Mouse (Mus musculus): ENCODE measurements around the gene Panx1. TPM values are rescaled to one million over a fixed set of nuclear protein-coding genes. Genes with fewer than 3 reads are reported as not detected.

The Panx1 gene
- polyA plus RNA-seq, 1 experiment from 2014 or later, result 173 TPM

- H3K27me3 ChIP-seq (replicated peaks; ENCODE audit: control insufficient read depth, insufficient read depth, low read length), result no peaks in the 10 kb centered on the region
- 91% methylated on average over 18 of the region's 18 CpGs for WGBS
- peaks cover 26% of the 10 kb centered on the region for H3K36me3 ChIP-seq (ENCODE audit: control insufficient read depth, insufficient read depth, low read length)
- ATAC-seq, result no peak
- no peak overlapping the region for H3K4me2 ChIP-seq (ENCODE audit: low read length)
- H3K4me1 ChIP-seq (ENCODE audit: control insufficient read depth, insufficient read depth, low read length), result no peaks in the 10 kb centered on the region
- no peak overlapping the region for H3K4me3 ChIP-seq (ENCODE audit: low read depth, low read length)
- no peak overlapping the region for H3K9ac ChIP-seq (ENCODE audit: low read length)
- no peak for DNase-seq (ENCODE audit: low spot score)
- no peak overlapping the region for H3K27ac ChIP-seq (ENCODE audit: low read depth, low read length)
- H3K9me3 ChIP-seq (replicated peaks; ENCODE audit: control insufficient read depth, low read length), result no peaks in the 10 kb centered on the region
These were observed 27.2 kb downstream of the Panx1 start for GRCm38 (mm10) chr9:15017791-15018755.

- Histone ChIP-seq H3K27me3 (replicated peaks; ENCODE audit: control insufficient read depth, insufficient read depth, low read length) (no peaks in the 10 kb centered on the region), H3K9ac (ENCODE audit: low read length) (no peak overlapping the region), H3K4me2 (ENCODE audit: low read length) (no peak overlapping the region), H3K4me3 (ENCODE audit: low read depth, low read length) (no peak overlapping the region), H3K27ac (ENCODE audit: low read depth, low read length) (no peak overlapping the region), H3K4me1 (ENCODE audit: control insufficient read depth, insufficient read depth, low read length) (no peaks in the 10 kb centered on the region), H3K9me3 (replicated peaks; ENCODE audit: control insufficient read depth, low read length) (no peaks in the 10 kb centered on the region), H3K36me3 (ENCODE audit: control insufficient read depth, insufficient read depth, low read length) (peaks cover 19% of the 10 kb centered on the region)
- WGBS, result 53% methylated on average over 7 of the region's 7 CpGs
- DNase-seq (ENCODE audit: low spot score) (peak; percentile 92), ATAC-seq (peak; percentile 68; the same call in 1 of the 2 replicates)
These were observed 29.9 kb downstream of the Panx1 start for GRCm38 (mm10) chr9:15015223-15015956.

DNA sequence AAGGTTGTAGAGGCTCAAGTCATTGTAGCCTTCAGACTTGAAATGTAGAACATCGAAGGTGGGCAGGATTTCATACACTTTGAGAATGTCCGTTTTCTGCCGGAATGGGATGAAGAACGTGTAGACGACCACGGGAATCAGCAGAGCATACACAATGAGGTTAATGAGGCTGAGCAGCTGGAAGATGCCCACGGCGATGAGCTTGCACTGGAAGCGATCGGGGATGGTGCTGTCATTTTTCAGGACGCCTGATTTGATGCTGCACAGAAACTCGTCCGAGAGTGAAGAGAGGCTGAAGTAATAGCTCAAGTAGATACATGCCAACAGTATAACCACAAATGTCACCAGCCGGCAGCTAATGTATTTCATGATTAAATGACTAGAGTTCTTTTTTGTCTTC lies 37.7 kb downstream of the Panx1 start:
- DNase-seq (ENCODE audit: low spot score), result no peak
- H3K9me3 ChIP-seq (replicated peaks; ENCODE audit: control insufficient read depth, low read length), result no peaks in the 10 kb centered on the region
- H3K4me1 ChIP-seq (ENCODE audit: control insufficient read depth, insufficient read depth, low read length), result peaks cover 9% of the 10 kb centered on the region; the same call in 1 of the 2 replicates
- 73% methylated on average over 14 of the region's 14 CpGs for WGBS
- H3K27ac ChIP-seq (ENCODE audit: low read depth, low read length), result no peak overlapping the region
- no peak for ATAC-seq
- H3K36me3 ChIP-seq (ENCODE audit: control insufficient read depth, insufficient read depth, low read length), result peaks cover 51% of the 10 kb centered on the region
- H3K4me2 ChIP-seq (ENCODE audit: low read length), result no peak overlapping the region
- H3K9ac ChIP-seq (ENCODE audit: low read length), result no peak overlapping the region
- H3K4me3 ChIP-seq (ENCODE audit: low read depth, low read length), result no peak overlapping the region
- H3K27me3 ChIP-seq (replicated peaks; ENCODE audit: control insufficient read depth, insufficient read depth, low read length), result no peaks in the 10 kb centered on the region

DNA sequence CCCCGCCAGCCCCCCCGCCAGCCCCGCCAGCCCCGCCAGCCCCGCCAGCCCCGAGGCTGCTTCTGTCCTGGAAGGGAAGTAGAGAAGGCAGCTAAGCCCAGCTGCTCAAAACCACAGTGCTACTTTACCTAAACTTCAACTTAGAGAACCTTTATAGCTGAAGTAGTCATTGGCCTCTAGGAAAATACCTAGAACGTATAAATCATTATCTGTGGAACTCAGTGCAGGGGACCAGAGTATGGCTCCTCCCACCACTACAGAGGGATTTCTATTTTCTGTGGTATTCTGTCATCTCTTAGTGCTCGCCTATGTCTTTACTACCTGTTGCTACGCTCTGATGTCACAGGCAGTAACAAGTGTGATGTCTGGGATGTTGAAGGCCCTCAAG lies 41.0 kb downstream of the Panx1 start:
- Histone ChIP-seq H3K9ac (ENCODE audit: low read length) (no peak overlapping the region), H3K4me3 (ENCODE audit: low read depth, low read length) (no peak overlapping the region), H3K27ac (ENCODE audit: low read depth, low read length) (no peak overlapping the region), H3K4me1 (ENCODE audit: control insufficient read depth, insufficient read depth, low read length) (peaks cover 9% of the 10 kb centered on the region; the same call in 1 of the 2 replicates), H3K9me3 (replicated peaks; ENCODE audit: control insufficient read depth, low read length) (no peaks in the 10 kb centered on the region), H3K27me3 (replicated peaks; ENCODE audit: control insufficient read depth, insufficient read depth, low read length) (no peaks in the 10 kb centered on the region), H3K36me3 (ENCODE audit: control insufficient read depth, insufficient read depth, low read length) (peaks cover 50% of the 10 kb centered on the region), H3K4me2 (ENCODE audit: low read length) (no peak overlapping the region)
- ATAC-seq, result no peak
- WGBS, result 88% methylated on average over 9 of the region's 9 CpGs
- DNase-seq (ENCODE audit: low spot score), result no peak

DNA sequence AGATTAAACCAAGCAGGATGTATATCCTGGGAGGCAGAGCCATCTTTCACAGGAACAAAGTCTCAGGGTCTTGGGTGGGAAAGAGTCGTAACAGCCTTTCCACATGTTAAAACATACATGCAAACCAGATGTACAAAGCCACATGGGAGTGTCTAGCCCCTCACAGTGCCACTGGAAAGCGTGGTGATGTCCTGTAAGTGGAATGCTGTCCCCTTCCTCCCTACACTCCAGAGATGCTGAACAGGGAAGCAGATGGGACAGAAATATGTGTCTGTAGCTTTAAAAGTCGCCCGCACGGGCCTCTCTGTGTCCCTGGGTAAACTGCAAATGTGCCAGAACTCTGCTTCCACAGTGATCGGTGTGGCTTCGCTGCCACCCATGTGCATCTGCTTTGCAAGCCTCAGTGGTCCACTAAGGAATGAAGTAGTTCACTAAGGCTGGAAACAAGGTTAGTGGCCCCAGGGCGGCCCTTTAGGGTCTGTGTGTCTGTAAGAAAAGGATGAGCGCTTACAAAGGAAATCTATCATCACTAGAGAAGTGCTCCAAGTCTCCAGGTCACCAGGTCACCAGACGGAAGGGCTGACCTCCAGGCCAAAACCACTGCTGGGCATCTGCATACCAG lies 41.5 kb downstream of the Panx1 start:
- 0 out of 2 replicates have a peak overlapping the region, but pooled peaks have one; percentile 17 for H3K27ac ChIP-seq (ENCODE audit: low read depth, low read length)
- peaks cover 46% of the 10 kb centered on the region for H3K36me3 ChIP-seq (ENCODE audit: control insufficient read depth, insufficient read depth, low read length)
- no peak for DNase-seq (ENCODE audit: low spot score)
- 47% methylated on average over 10 of the region's 10 CpGs for WGBS
- no peak overlapping the region for H3K4me3 ChIP-seq (ENCODE audit: low read depth, low read length)
- no peaks in the 10 kb centered on the region for H3K27me3 ChIP-seq (replicated peaks; ENCODE audit: control insufficient read depth, insufficient read depth, low read length)
- no peaks in the 10 kb centered on the region for H3K9me3 ChIP-seq (replicated peaks; ENCODE audit: control insufficient read depth, low read length)
- H3K9ac ChIP-seq (ENCODE audit: low read length), result no peak overlapping the region
- H3K4me2 ChIP-seq (ENCODE audit: low read length), result no peak overlapping the region
- peaks cover 9% of the 10 kb centered on the region; the same call in 1 of the 2 replicates for H3K4me1 ChIP-seq (ENCODE audit: control insufficient read depth, insufficient read depth, low read length)
- ATAC-seq, result no peak; the same call in 1 of the 2 replicates

GRCm38 (mm10) chr9:15002995-15003613 lies 42.2 kb downstream of the Panx1 start:
- ATAC-seq (peak; percentile 63), DNase-seq (ENCODE audit: low spot score) (peak; percentile 75)
- H3K4me3 ChIP-seq (ENCODE audit: low read depth, low read length), result no peak overlapping the region
- H3K4me2 ChIP-seq (ENCODE audit: low read length), result no peak overlapping the region
- 0 out of 2 replicates have a peak overlapping the region, but pooled peaks have one; percentile 17 for H3K27ac ChIP-seq (ENCODE audit: low read depth, low read length)
- peaks cover 43% of the 10 kb centered on the region for H3K36me3 ChIP-seq (ENCODE audit: control insufficient read depth, insufficient read depth, low read length)
- peaks cover 9% of the 10 kb centered on the region; the same call in 1 of the 2 replicates for H3K4me1 ChIP-seq (ENCODE audit: control insufficient read depth, insufficient read depth, low read length)
- H3K9me3 ChIP-seq (replicated peaks; ENCODE audit: control insufficient read depth, low read length), result no peaks in the 10 kb centered on the region
- WGBS, result 6% methylated on average over 6 of the region's 6 CpGs
- H3K27me3 ChIP-seq (replicated peaks; ENCODE audit: control insufficient read depth, insufficient read depth, low read length), result no peaks in the 10 kb centered on the region
- no peak overlapping the region for H3K9ac ChIP-seq (ENCODE audit: low read length)

DNA sequence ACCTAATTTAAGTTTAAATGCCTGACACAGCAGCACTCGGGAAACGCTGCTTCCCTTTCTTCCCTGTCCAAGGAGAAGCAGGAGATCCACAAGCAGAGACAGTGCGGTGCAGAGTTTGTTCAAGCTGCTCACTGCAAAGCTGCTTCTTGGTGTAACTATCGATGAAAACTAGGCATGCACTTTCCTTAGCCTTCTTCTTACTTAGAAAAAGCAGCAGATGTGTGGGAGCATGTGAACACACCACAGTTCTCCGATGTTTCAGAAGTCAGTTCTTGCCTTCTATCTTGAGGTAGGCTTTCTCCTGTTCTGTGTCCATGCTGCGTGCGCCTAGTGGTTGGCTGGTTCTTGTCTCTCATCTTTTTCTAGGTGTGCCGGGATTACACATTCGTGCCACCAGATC lies 46.5 kb downstream of the Panx1 start:
- no peak for ATAC-seq
- no peak overlapping the region for H3K9ac ChIP-seq (ENCODE audit: low read length)

DNA sequence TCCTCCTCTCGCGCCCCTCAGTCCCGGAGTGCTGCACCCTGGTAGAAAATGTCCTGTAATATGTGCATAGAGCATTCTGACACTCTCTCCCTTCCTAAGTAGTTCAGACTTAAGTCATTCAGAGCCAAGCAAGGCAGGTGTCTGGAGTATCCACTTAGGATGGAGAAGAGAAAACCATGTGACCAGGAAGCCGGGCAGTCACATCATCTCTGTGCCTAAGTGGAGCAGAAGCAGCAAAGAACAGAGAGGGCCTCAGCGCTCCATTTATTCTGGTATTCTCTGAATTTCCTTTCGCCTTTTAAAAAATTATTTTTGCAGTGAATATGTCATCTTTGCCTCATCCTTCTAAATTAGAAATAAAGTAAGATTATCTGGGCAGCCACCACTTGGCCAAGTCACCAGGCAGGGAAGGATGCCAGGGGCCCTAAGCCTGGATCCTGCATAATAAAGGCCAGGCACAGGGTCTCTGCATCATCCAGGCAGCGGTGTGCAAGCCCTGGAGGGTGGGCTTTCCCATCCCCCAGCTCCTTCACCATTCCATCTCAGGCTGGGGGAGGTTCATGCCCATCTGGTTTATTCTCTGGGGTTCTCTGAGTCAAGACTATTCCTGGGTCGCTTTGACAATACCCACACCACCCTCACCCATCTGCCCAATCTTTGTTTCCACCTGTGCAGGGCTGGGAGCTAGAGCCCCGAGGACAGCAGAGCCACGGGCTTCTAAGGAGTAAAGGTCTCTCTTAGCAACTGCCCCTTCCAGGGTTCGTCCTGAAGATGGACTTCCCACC lies 47.8 kb downstream of the Panx1 start:
- 72% methylated on average over 11 of the region's 11 CpGs for WGBS
- H3K36me3 ChIP-seq (ENCODE audit: control insufficient read depth, insufficient read depth, low read length), result peaks cover 9% of the 10 kb centered on the region
- H3K27me3 ChIP-seq (replicated peaks; ENCODE audit: control insufficient read depth, insufficient read depth, low read length), result no peaks in the 10 kb centered on the region
- no peak overlapping the region for H3K4me3 ChIP-seq (ENCODE audit: low read depth, low read length)
- no peaks in the 10 kb centered on the region for H3K4me1 ChIP-seq (ENCODE audit: control insufficient read depth, insufficient read depth, low read length)
- DNase-seq (ENCODE audit: low spot score), result no peak
- H3K9ac ChIP-seq (ENCODE audit: low read length), result no peak overlapping the region
- H3K4me2 ChIP-seq (ENCODE audit: low read length), result no peak overlapping the region
- no peak overlapping the region for H3K27ac ChIP-seq (ENCODE audit: low read depth, low read length)
- no peak for ATAC-seq
- H3K9me3 ChIP-seq (replicated peaks; ENCODE audit: control insufficient read depth, low read length), result no peaks in the 10 kb centered on the region

More for the DNA sequence above, 46.5 kb downstream of the Panx1 start:
- H3K27ac ChIP-seq (ENCODE audit: low read depth, low read length), result no peak overlapping the region
- no peak overlapping the region for H3K4me2 ChIP-seq (ENCODE audit: low read length)
- peaks cover 9% of the 10 kb centered on the region; the same call in 1 of the 2 replicates for H3K4me1 ChIP-seq (ENCODE audit: control insufficient read depth, insufficient read depth, low read length)
- 91% methylated on average over 9 of the region's 9 CpGs for whole genome bisulfite sequencing
- DNase-seq (ENCODE audit: low spot score), result no peak
- no peaks in the 10 kb centered on the region for H3K27me3 ChIP-seq (replicated peaks; ENCODE audit: control insufficient read depth, insufficient read depth, low read length)
- no peak overlapping the region for H3K4me3 ChIP-seq (ENCODE audit: low read depth, low read length)
- peaks cover 9% of the 10 kb centered on the region for H3K36me3 ChIP-seq (ENCODE audit: control insufficient read depth, insufficient read depth, low read length)
- no peaks in the 10 kb centered on the region for H3K9me3 ChIP-seq (replicated peaks; ENCODE audit: control insufficient read depth, low read length)
